Mouse (Mus musculus) myocyte (in vitro differentiated cells): ENCODE data around the gene Znrd1as.

ENCODE experiments used
- E2F4 ChIP-seq: IDR thresholded peaks from one replicate; pipeline ENCODE4 v1.6.1; 2011; ENCODE audit warnings: mild to moderate bottlenecking, control low read depth, moderate library complexity; ENCODE audit not compliant: insufficient read depth
- MYOG ChIP-seq, 3 experiments: IDR thresholded peaks; one replicate each; pipeline ENCODE4 v1.6.1; 2011; ENCODE audit warnings: control low read depth in 2 of 3, low read depth in 2 of 3, mild to moderate bottlenecking in 2 of 3; ENCODE audit not compliant: insufficient read length in 2 of 3, control insufficient read depth in 1 of 3, insufficient read depth in 1 of 3
- POLR2A ChIP-seq: IDR thresholded peaks from one replicate; pipeline ENCODE4 v1.6.1; 2011; ENCODE audit warnings: low read depth, mild to moderate bottlenecking, control low read depth, moderate library complexity; ENCODE audit not compliant: insufficient read length
- USF1 ChIP-seq: IDR thresholded peaks from one replicate; pipeline ENCODE4 v1.6.1; 2011; ENCODE audit warnings: low read depth, mild to moderate bottlenecking, control low read depth, moderate library complexity

DNA sequence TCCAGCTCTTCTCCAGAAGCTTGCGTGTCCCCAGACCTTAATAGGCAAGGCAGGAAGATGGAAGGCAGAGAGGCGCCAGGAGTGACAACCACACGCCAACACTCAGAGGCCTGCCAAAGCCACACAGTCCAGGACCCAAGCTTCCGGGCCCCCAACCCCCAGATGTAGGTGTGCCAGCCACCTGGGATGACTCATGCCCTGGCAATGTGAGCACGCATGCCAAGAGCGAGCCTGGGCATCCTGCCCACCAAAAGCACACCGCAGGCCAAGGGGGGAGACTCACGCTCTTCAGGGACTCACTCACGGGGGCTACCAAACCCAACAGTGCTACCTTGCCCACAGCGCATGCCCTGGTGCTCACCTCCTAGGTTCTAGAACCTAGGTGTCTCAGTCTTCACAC, 16.0 kb upstream of the Znrd1as start:
- no peak for TF ChIP-seq MYOG (IDR thresholded peaks at IDR 0.05; ENCODE audit: control insufficient read depth in 1 of 3, insufficient read depth in 1 of 3, insufficient read length in 2 of 3, low read depth in 2 of 3)
- no peak for TF ChIP-seq E2F4
- no peak for TF ChIP-seq POLR2A
- no peak for TF ChIP-seq USF1
